Mouse (Mus musculus) liver, adult 2 months (tissue): ENCODE results near the gene Trem3.

ENCODE experiments used
- CTCF ChIP-seq: fragments of 200-500 bp; IDR thresholded peaks from 2 replicates; pipeline ENCODE4 v1.5.1; 2011; ENCODE audit warnings: low read depth, low read length, control low read depth
- POLR2A ChIP-seq: fragments of 200-500 bp; IDR thresholded peaks from 2 replicates; pipeline ENCODE4 v1.6.1; 2011; ENCODE audit warnings: low read length, control low read depth; ENCODE audit not compliant: insufficient read depth; ENCODE audit errors: extremely low read depth

DNA sequence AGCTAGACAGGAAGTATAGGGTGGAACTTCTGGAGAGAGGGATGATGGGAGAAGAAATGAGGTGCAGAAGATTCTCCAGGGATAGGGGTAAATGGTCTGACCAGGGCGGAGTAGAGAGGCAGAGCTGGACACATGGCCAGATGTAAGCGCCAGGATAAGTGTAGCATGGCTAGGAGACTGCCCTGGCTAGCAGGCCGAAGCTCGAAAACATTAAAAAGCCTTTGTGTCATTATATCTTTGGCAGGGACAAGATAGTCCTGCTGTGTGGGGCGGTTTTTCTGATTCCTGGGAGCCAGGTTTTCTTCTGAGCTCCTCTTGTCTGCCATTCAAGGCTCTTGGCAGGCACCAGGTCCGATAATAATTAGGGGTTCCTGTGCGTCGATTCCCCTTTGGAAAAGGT lies 10.0 kb upstream of the Trem3 start:
- TF ChIP-seq POLR2A = no peak
- no peak for TF ChIP-seq CTCF
